Mouse (Mus musculus): ENCODE data around the gene Otx2.

GRCm38 (mm10) chr14:48670761-48671479, 2.7 kb downstream of the Otx2 start:
- TF ChIP-seq GATA1 (IDR thresholded peaks at IDR 0.05; ENCODE audit: low read length) = no peak
- no peak for TF ChIP-seq TAL1 (IDR thresholded peaks at IDR 0.05; ENCODE audit: low read length)

Measured in erythroblast, embryonic 14.5 days (primary cell).